Mouse (Mus musculus): Measurements from ENCODE around the gene Rasgrf2.

DNA sequence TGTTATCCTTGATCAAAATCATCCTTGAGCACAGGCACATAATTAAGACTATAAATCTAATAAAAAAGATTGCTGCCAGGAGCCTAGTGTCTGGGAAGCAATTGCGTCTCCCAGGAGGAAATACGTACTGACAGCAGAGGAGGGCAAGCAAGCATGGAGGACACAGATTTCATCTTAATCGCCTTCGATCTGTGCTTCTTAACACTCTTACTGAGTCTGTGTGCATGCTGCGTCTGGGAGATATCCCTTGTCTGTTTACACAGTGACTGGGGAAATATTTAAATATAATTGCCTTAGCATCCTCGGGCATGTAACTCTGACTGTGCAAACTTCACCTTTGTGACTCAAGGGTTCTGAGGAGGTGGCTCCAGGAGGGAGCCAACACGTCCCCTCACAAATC, 33.0 kb downstream of the Rasgrf2 start:
- no peak for TF ChIP-seq POLR2A (IDR thresholded peaks at IDR 0.05; ENCODE audit: insufficient read depth, low read depth, low read length)
- no peak for TF ChIP-seq CTCF (IDR thresholded peaks at IDR 0.05; ENCODE audit: insufficient read depth, low read depth, low read length)
